Comparison of ENCODE assay signal across 9 mouse cellular contexts in genomic region chr1:41431127-41431690, GRCm38 (mm10).
A peak's percentile ranks its signal among the peaks of the same experiment; 100 is the strongest.
DNase-seq lines count a peak whose midpoint lies in the region; ATAC-seq and TF ChIP-seq lines count a peak whose summit lies in the region.
"Had no signal": no experiment of that assay in that cellular context is flagged by ENCODE, and none has a peak within 500 bp of the region (broad histone marks: within the 10 kb centered on the region; RNA-seq: fewer than 3 reads in every experiment).

No protein-coding gene starts in this region.

- H3K4me3 ChIP-seq in forebrain, embryonic 12.5 days (replicated peaks) = no peak overlapping the region
- peak overlapping the region; percentile 8; the same call in 1 of the 2 replicates for H3K4me3 ChIP-seq in heart, embryonic 16.5 days (ENCODE audit: low read length)
- H3K4me3 ChIP-seq in midbrain, embryonic 14.5 days (replicated peaks; ENCODE audit: low read depth, low read length) = no peak overlapping the region
- no peak overlapping the region for H3K4me3 ChIP-seq in intestine, postnatal 0 days (ENCODE audit: low read depth, low read length)
- H3K4me3 ChIP-seq: layer of hippocampus, adult 2 months; liver, embryonic 12.5 days had no signal

- peak; percentile 80 for ATAC-seq in forebrain, embryonic 12.5 days (ENCODE audit: low FRiP score)
- peak; percentile 55; the same call in 1 of the 2 replicates for ATAC-seq in heart, embryonic 16.5 days (replicated peaks; ENCODE audit: extremely low read depth, insufficient read depth, low FRiP score)
- peak; percentile 87 for ATAC-seq in midbrain, embryonic 14.5 days (ENCODE audit: low FRiP score, low TSS enrichment)
- ATAC-seq in intestine, postnatal 0 days = no peak
- ATAC-seq: liver, embryonic 12.5 days had no signal

- no peaks in the 10 kb centered on the region for H3K9me3 ChIP-seq in forebrain, embryonic 12.5 days
- H3K9me3 ChIP-seq in heart, embryonic 16.5 days (replicated peaks; ENCODE audit: control insufficient read depth, low read length) = no peaks in the 10 kb centered on the region
- H3K9me3 ChIP-seq in midbrain, embryonic 14.5 days (ENCODE audit: control insufficient read depth, low read length) = no peaks in the 10 kb centered on the region
- H3K9me3 ChIP-seq in intestine, postnatal 0 days (ENCODE audit: control insufficient read depth) = no peaks in the 10 kb centered on the region
- H3K9me3 ChIP-seq: liver, embryonic 12.5 days had no signal

- no peak for TF ChIP-seq CTCF in intestine, postnatal 0 days (IDR thresholded peaks at IDR 0.05; ENCODE audit: low read depth)

- DNase-seq in lung, postnatal 10 days = peak; percentile 27
- DNase-seq in lung, adult 18-20 months = no peak
- DNase-seq in midbrain, embryonic 14.5 days = peak; percentile 83
- DNase-seq in cerebellum, adult 9-10 months = no peak

- H3K36me3 ChIP-seq in forebrain, embryonic 12.5 days (replicated peaks) = no peaks in the 10 kb centered on the region
- H3K36me3 ChIP-seq in heart, embryonic 16.5 days (ENCODE audit: control insufficient read depth, insufficient read depth) = no peaks in the 10 kb centered on the region
- H3K36me3 ChIP-seq in midbrain, embryonic 14.5 days (ENCODE audit: control insufficient read depth, insufficient read depth, low read length) = no peaks in the 10 kb centered on the region
- H3K36me3 ChIP-seq in intestine, postnatal 0 days (ENCODE audit: control insufficient read depth, insufficient read depth) = no peaks in the 10 kb centered on the region
- H3K36me3 ChIP-seq: liver, embryonic 12.5 days had no signal

- H3K27me3 ChIP-seq in forebrain, embryonic 12.5 days = no peaks in the 10 kb centered on the region
- H3K27me3 ChIP-seq in heart, embryonic 16.5 days (ENCODE audit: control insufficient read depth, insufficient read depth, low read length) = no peaks in the 10 kb centered on the region
- no peaks in the 10 kb centered on the region for H3K27me3 ChIP-seq in midbrain, embryonic 14.5 days (ENCODE audit: control insufficient read depth, insufficient read depth, low read length)
- no peaks in the 10 kb centered on the region for H3K27me3 ChIP-seq in intestine, postnatal 0 days (replicated peaks; ENCODE audit: control insufficient read depth, insufficient read depth, low read length)
- H3K27me3 ChIP-seq: liver, embryonic 12.5 days had no signal

- no peak overlapping the region for H3K4me2 ChIP-seq in forebrain, embryonic 12.5 days
- peak overlapping the region; percentile 49 for H3K4me2 ChIP-seq in heart, embryonic 16.5 days (ENCODE audit: low read depth, low read length)
- peak overlapping the region; percentile 12 for H3K4me2 ChIP-seq in midbrain, embryonic 14.5 days (ENCODE audit: low read length)
- no peak overlapping the region for H3K4me2 ChIP-seq in intestine, postnatal 0 days (replicated peaks; ENCODE audit: low read depth)
- H3K4me2 ChIP-seq: liver, embryonic 12.5 days had no signal

- H3K27ac ChIP-seq in forebrain, embryonic 12.5 days = no peak overlapping the region
- peak overlapping the region; percentile 61 for H3K27ac ChIP-seq in heart, embryonic 16.5 days (ENCODE audit: low read length)
- H3K27ac ChIP-seq in midbrain, embryonic 14.5 days (replicated peaks; ENCODE audit: low read depth, low read length) = peak overlapping the region; percentile 46
- no peak overlapping the region for H3K27ac ChIP-seq in intestine, postnatal 0 days (ENCODE audit: low read depth, low read length)
- H3K27ac ChIP-seq: layer of hippocampus, adult 2 months; liver, embryonic 12.5 days had no signal

- 20% methylated on average over 7 of the region's 7 CpGs for WGBS in forebrain, embryonic 12.5 days
- 17% methylated on average over 7 of the region's 7 CpGs for WGBS in heart, embryonic 16.5 days
- 7% methylated on average over 7 of the region's 7 CpGs for WGBS in midbrain, embryonic 14.5 days
- 38% methylated on average over 7 of the region's 7 CpGs for WGBS in intestine, postnatal 0 days

- no peak overlapping the region for H3K9ac ChIP-seq in forebrain, embryonic 12.5 days
- H3K9ac ChIP-seq in heart, embryonic 16.5 days (ENCODE audit: low read length) = no peak overlapping the region
- no peak overlapping the region for H3K9ac ChIP-seq in midbrain, embryonic 14.5 days (replicated peaks; ENCODE audit: low read length)
- no peak overlapping the region for H3K9ac ChIP-seq in intestine, postnatal 0 days (ENCODE audit: low read depth, low read length)
- H3K9ac ChIP-seq: liver, embryonic 12.5 days had no signal

- H3K4me1 ChIP-seq in forebrain, embryonic 12.5 days = peaks cover 27% of the 10 kb centered on the region
- peaks cover 4% of the 10 kb centered on the region for H3K4me1 ChIP-seq in heart, embryonic 16.5 days (ENCODE audit: control insufficient read depth, insufficient read depth, low read length)
- peaks cover 32% of the 10 kb centered on the region for H3K4me1 ChIP-seq in midbrain, embryonic 14.5 days (ENCODE audit: control insufficient read depth, insufficient read depth, low read length)
- H3K4me1 ChIP-seq in intestine, postnatal 0 days (replicated peaks; ENCODE audit: control insufficient read depth, insufficient read depth, low read length) = no peaks in the 10 kb centered on the region
- H3K4me1 ChIP-seq: liver, embryonic 12.5 days had no signal

Comparison
In these comparisons a context has a peak if more than half of its experiments do, and no peak if none do; other contexts are left out.
1. DNase-seq: peak in lung, postnatal 10 days (single experiment) and midbrain, embryonic 14.5 days (single experiment); none in lung, adult 18-20 months (0 of 2) and cerebellum, adult 9-10 months (single experiment).
2. H3K27ac ChIP-seq: peak in heart, embryonic 16.5 days (single experiment) and midbrain, embryonic 14.5 days (single experiment); none in forebrain, embryonic 12.5 days (single experiment) and intestine, postnatal 0 days (single experiment).
3. H3K4me2 ChIP-seq: peak in heart, embryonic 16.5 days (single experiment) and midbrain, embryonic 14.5 days (single experiment); none in forebrain, embryonic 12.5 days (single experiment) and intestine, postnatal 0 days (single experiment).